Mouse (Mus musculus) brain, adult 10 weeks (tissue): ENCODE results near the gene Col20a1. TPM values are rescaled to one million over a fixed set of nuclear protein-coding genes. Genes with fewer than 3 reads are reported as not detected.

ENCODE experiments used
- polyA plus RNA-seq: library from polyadenylated mRNA; stranded (reverse); fragments of 350-450 nt; fragmentation: Illumina TruSeq; extraction: RNeasy Lipid Tissue Mini Kit (QIAGEN cat#74804); gene quantifications from one replicate; pipeline ENCODE4 v1.2.3, GENCODE M21; 2015; ENCODE audit warnings: low read depth, low replicate concordance

Gene Col20a1
- polyA plus RNA-seq: 1.4 TPM

GRCm38 (mm10) chr2:180986449-180986848 lies at the start of gene Col20a1:
Gene Col20a1, plus strand, starts transcription at chr2:180986535.

GRCm38 (mm10) chr2:180954061-180955047 lies 32.0 kb upstream of the Col20a1 start, which contains the start of gene Nkain4:
Gene Nkain4, minus strand, starts transcription at chr2:180954699.

DNA sequence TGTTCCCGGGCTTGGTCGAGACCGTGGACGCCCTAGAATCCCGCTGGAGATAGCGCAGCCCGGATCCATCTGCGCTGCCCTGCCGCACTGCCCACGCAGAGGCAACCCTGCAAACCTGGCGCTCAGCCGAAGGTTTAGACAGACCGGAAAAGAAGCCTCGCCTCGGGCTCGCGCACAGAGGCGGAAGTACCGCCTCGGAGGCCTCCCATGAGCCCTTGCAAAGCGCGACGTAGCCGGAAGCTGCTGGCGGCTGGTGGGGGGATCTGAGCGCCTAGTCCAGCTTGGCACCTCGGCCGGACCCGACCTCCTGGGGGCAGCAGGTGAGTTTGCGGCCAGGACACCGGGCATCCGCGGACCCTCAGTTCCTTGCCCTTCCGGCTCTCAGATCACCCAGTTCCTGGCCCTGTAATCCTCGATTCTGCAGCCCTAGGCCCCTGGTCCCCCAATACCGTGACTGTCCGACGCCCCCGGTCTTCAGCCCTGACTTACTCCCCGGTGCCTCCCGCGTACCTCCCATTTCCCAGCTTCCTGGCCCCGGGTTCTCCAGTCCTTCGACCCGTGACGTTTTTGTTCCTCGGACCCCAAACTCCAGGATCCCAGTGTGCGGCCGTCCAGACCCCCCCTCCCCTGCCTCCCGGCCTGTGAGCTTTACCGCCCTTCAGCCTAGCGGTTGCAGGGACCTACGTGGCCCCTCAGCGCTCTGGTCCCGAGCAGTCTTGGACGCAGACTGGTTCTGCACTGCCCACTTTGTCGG lies 19.1 kb upstream of the Col20a1 start, which contains the start of gene Arfgap1:
TSS of gene Arfgap1 (plus strand) at position 216 of the 754 bp plus-strand sequence.

DNA sequence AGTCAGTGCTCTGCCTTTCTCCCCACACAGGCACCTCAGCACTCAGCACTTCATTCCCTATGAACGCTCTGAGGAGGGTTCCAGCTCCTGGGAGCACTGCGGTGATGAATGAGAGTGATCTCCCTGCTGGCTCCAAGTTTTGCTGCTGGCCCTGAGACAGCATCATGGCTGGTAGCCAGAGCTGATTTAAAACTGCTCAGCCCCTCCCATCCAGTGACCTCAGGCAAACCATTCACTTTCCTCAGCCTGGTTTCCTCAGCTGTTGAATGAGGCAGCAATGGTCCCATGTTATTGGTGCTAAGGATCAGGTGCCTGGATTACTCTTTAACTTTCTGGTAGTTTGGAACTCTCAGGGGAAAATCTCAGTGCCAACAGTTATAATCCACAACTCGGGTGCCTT lies 57.1 kb downstream of the Col20a1 start, which contains the start of gene Chrna4:
TSS of gene Chrna4 (minus strand) at position 110 of the 400 bp plus-strand sequence.

Other genes with a start within 250 kb of the Col20a1 start
- gene Bhlhe23, start 209.6 kb upstream of the Col20a1 start, polyA plus RNA-seq: not detected
- gene Ythdf1, start 65.6 kb upstream of the Col20a1 start, polyA plus RNA-seq: 58.1 TPM
- not detected for gene Birc7, start 57.5 kb upstream of the Col20a1 start, polyA plus RNA-seq
- gene Nkain4, start 31.8 kb upstream of the Col20a1 start, polyA plus RNA-seq: 94.2 TPM
- gene Arfgap1, start 19.3 kb upstream of the Col20a1 start, polyA plus RNA-seq: 115 TPM
- 25.3 TPM for gene Chrna4, start 57.0 kb downstream of the Col20a1 start, polyA plus RNA-seq
- 159 TPM for gene Kcnq2, start 148.8 kb downstream of the Col20a1 start, polyA plus RNA-seq
- gene Eef1a2, start 170.5 kb downstream of the Col20a1 start, polyA plus RNA-seq: 910 TPM
- 118 TPM for gene Ppdpf, start 200.7 kb downstream of the Col20a1 start, polyA plus RNA-seq
- not detected for gene Ptk6, start 216.3 kb downstream of the Col20a1 start, polyA plus RNA-seq
- 0.28 TPM for gene Srms, start 226.7 kb downstream of the Col20a1 start, polyA plus RNA-seq
- gene Fndc11, start 233.5 kb downstream of the Col20a1 start, polyA plus RNA-seq: not detected